Mouse (Mus musculus) cerebellum, adult (tissue): Measurements from ENCODE around the gene Ripply2.
"Not testable (repeated sequence)": the region's sequence is repeated elsewhere in the genome, so short reads cannot be mapped to it uniquely, and the experiment has no call there.

ENCODE experiments used
- ATAC-seq: cut with Nextera tagmentation; 2 replicates; pipeline ENCODE4 v1.9.2; 2017; ENCODE audit warnings: mild to moderate bottlenecking, moderate library complexity, mixed read lengths; ENCODE audit not compliant: insufficient number of reproducible peaks, low FRiP score, low TSS enrichment

Ripply2 gene

DNA sequence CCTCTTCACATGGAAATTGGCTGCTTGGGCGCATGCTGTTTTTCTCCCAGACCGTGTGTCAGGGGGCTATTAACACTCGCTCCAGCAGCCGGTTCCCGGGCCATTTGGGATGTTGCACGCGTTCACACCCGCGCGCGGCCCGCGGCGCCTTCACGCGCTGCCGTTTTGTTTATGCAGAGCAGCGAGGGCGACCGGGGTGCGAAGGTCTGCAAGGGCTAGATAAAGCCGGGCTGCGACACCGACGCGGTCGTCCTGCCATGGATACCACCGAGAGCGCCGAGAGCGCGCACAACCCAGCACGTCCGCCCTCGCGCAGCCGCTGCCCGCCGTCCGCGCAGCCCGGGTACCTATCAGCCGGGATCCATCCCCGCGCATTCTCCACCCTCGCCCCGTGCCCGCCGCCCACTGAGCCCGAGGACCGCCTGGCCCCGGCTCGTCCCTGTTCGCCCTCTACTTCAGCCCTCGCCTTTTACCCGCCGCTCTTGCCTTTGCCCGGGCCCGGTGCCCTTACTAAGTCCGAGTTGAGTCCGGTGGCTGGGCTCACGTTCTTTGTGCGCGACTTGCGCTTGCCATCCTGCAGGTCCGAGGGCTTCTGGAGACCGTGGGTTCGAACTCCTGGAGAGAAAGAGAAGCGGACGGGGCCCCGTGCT lies at the start of gene Ripply2:
Gene Ripply2, plus strand, starts transcription at position 250 of the 650 bp plus-strand sequence.
- ATAC-seq = peak; percentile 68

DNA sequence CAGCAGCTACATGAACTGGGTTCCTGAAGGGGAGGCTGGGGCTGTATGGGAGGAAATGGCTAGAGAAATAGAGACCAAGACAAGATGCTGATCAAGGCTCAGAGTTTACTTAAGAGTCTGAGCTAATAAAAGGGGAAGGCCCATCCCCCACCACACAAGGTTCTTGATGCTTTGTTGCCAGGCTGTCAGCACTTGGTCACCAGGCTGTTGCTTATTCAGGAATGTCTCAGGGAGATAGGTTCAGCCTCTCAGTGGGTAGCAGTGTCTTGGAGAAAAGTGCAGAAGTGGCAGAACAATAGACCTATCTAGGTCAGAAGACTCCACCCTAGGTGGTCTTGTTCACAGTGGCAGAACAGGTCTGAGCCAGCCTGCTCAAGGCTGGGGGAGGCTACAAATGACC lies 42.9 kb upstream of the Ripply2 start:
- ATAC-seq = not testable (repeated sequence)

DNA sequence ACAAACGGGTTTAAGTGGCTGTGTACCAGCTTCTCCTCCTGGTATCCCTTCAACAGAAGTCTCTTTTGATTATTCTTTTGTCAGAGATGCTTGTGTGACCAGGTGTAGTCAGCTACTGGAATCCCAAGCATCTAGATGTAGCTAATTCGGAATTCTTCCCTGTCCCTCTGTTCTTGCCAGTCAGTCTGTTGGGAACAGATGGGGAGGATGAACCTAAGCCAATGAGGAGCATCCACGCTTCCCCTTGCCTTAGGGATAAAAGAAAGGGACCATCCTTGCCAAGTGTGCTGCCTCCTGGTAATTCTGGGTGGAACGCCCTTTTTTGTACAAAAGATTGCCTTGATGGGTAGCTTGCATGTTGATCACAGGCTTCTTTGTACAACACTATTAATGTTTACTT lies 41.8 kb upstream of the Ripply2 start:
- peak; percentile 92 for ATAC-seq

DNA sequence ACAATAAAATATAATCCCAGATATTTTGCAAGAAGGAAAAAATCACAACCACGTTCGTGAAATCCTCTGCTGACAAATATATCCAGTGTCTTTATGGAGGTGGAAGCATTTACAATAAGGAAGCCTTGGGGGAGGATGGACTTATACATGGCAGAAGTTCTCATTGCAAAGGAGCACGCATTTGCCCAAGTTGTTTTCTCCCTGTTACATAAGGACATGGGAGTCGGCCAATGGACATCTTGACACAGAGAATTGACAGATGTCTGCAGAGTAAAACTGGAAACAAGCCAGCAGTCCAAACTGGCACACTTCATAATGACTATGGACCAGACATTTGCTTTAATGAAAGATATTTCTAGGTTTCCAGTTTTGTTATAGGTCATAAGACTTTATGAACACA lies 38.4 kb upstream of the Ripply2 start:
- peak; percentile 71; the same call in 1 of the 2 replicates for ATAC-seq

DNA sequence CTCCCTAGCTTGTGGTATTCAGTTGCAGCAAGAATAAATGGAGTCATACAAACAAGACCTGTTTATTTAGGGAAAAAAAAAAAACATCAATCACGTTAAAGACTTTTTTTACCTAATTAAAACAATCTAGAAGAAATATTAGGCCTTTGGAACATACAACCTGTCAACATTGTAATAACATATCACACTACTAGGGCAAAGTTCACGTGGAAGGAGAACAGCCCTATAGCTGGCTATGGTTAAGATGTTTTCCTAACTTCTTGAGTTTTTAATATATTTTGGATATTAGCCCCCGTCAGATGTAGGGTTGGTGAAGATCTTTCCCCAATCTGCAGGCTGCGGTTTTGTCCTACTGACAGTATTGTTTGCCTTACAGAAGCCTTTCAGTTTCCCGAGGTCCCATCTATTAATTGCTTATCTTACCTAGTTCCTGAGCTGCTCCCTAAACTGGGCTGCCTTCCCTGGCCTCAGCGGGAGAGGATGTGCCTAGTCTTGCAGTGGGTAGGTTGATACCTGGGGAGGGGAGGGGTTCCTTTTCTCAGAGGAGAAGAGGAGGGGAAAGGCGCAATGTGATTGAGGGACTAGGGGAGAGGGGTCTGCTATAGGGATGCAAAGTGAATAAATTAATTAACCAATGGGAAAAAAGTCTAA lies 37.0 kb upstream of the Ripply2 start:
- no peak for ATAC-seq

DNA sequence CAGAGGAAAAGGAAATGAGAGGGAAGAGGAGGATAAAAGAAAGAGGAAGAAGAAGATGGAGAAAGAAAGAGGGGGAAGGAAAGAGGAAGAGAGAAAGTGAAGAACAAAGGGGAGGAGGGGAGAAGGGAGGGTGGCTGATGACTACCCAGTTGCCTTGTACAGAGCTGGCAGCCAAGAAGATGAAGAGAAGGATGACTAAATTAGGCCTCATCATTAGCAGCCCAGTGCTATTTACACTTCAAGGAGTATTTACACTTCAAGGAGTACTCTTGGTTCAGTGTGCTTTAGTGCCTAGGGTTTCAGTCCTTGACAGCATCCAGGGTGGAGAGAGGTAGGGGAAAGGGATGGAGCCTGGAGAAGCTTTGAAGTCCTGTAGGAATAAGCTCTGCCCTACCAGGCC lies 35.3 kb upstream of the Ripply2 start:
- ATAC-seq = no peak

DNA sequence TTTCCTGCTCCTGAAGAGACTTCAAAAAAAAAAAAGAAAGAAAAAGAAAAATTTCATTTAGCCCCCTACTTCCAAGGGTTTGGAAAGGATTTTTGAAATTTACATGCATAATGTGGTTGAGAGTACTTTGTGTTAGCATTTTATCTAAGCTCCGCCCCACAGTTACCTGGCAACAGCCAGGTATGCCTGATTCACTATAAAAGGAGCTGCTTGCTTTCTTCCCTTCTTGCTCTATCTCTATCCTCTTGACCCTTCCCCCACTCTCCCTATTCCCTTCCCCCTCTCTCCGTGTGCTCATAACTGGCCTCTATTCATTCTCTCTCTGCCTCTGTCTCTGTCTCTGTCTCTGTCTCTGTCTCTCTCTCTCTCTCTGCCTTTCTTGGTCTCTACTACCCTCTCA lies 34.4 kb upstream of the Ripply2 start:
- ATAC-seq = no peak

DNA sequence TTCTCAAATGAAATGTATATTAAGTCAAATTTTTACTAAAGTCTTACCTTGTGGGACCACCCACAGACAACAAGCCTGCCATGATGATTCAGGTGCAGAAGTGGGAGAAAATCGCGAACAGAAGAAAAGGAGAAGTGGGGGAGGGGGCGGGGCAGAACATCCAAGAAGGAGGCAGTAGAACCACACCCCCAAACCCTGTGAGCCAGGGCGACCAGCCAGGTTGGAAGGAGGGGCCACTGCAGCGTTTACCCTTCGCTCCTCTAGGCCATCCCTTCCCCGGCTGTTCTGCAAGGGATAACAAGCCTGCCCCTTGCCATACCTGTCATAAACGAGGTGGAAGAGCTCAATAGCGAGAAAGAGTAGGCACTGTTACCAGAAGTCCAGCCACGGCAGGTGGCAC lies 33.8 kb upstream of the Ripply2 start:
- ATAC-seq = no peak

DNA sequence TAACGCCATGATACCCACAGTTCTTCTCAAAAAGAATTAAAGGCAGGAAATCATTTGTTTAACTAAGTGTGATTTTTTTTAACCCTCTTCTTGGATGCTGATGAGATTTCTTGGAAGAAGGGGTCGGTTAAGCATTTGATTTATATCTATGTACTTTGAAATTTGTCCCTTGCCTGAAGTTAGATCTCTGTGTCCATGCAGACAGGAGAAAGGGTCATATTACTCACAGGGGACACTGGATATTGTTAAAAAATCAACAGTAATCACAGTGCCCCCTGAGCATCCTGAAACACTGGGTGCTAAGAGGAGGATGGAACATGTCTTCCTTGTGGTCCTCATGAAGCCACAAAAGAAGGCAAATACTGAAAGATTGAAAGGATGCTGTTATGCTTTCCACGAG lies 30.8 kb upstream of the Ripply2 start:
- no peak for ATAC-seq

DNA sequence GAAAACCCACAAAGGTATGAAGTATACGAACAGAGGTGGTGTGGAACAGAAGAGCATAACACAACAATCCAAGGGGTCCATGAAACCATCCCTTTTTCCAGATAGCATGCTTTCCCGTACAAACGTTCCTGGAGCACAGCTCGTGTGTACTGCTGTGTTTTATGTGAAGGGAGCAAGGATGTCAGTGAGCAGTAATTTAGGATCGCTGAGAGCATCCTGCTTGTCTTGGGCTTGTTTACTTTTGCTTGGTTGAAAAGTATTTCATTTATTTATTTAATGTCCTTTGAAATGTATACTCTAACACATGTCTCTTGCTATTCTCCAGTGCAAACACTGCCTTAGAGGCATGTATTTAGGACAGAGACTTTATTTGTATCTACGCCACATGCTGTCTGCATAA lies 30.2 kb upstream of the Ripply2 start:
- no peak for ATAC-seq

DNA sequence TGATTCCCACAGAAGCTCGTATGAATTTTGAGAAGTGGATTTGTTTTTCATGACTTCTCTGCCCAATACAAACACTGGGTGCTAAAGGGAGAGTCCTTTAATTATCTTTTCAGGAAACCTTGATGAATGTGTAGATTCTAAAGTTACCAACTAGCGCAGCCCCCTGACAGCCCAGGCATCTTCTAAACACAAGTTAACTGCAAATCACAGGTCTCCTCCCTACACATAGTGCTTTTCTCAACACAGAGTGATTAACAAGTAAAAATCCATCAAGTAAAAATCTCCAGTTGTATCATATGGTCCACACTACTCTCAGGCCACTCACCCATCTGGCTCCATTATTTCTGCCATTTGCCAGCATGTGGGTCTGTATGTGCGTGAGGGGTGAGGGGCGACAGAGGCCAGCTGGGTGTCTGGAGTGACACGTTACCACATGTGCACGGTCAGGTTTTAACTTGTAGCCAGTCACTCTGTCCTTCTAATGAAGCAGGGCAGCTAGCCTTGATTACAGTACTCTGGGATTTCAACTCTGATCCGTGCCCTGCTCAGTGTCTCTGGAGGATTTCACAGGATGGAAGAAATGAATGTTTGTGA lies 28.5 kb upstream of the Ripply2 start:
- no peak for ATAC-seq

DNA sequence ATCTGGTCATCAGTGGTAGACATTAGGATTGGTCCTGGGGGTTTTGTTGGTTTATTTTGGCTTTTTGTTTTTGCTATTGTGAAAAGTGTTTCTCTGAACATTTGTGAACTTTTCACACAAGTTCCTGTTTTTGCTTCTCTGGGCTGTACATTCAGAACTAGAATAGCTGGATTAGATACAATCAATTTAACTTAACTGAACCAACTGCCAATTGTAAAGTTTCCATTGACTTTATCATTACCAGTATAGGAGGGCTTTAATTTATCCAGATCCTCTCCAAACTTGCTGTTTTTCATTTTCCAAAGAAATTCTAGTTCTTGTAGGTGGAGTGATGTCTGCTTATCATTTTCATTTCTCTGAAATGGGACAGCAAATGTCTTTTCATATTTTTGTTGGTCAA lies 25.5 kb upstream of the Ripply2 start:
- ATAC-seq = no peak

DNA sequence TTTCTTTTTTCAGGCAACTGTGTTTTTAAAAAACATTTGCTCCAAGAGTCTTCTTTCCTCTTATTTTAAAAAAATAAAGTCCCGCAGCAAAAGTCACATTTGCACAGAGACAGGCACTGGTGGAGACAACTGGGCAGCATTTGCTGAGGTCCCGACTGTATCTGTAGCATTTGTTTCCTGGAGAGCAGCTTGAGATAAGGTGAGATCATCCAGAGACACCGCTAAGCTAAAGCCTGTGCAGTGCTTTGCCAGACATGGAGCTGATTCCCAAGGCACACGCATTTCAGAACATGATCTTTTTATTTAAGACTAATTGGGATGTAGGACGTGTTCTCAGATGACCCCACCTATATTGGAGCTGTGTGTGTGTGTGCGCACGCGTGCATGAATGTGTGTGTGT lies 23.6 kb upstream of the Ripply2 start:
- ATAC-seq = peak; percentile 64; the same call in 1 of the 2 replicates

DNA sequence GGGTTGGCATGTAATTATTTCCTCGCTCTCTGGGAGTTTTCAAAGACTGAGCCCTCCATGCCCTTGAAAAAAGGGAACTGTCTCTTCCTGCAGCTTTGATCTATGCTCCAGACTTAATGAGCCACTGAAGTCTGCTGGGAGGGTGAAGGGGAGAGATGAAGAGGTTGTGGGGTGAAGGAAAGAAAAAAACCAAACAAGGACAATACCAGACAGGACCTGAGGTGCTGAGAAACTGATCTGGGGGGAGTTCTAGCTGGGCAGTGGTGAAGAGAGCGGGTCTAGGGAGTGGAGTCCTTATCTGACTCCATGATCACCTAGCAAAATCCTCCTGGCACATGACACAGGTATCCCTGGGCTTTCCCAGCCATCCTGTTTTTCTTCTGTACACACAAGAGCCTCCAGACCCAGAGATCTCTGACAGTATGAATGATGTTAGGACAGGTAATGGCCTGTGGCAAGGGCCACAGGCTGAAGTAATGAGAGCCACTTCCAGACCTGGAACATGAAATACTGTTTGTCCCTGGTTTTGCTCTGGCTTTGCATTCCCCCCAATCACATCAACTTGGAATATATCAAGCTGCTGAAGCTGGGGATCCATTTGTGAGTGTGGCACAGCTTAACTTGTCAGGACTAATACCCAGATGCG lies 18.2 kb upstream of the Ripply2 start:
- ATAC-seq = no peak

DNA sequence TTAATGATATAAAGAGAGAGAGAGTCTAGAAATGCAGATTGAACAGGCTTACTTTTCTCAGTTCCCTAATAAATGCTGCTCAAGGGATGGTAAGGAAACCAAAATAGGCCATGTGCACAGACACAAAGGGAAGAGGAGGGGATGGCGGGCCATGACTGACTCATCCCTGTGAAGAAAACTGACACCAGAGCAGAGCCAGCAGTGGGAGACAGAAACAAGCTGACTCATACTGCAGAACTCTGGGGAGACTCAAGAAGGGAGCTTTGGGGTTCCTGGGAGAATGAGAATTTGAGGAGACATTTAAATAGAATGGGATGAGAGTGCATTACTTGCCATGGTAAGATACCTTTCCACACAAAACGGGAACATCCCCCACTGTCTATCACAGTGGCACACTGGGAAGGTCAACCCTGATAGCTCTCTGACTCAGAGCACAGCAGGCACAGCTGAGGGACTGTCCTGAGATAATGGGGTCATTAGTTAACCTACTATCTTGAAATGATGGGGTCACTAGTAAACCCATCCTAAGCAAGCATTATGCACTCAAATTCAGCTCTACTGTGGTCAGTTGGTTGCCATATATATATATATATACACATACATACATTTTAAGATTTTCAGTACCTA lies 15.3 kb upstream of the Ripply2 start:
- no peak for ATAC-seq

DNA sequence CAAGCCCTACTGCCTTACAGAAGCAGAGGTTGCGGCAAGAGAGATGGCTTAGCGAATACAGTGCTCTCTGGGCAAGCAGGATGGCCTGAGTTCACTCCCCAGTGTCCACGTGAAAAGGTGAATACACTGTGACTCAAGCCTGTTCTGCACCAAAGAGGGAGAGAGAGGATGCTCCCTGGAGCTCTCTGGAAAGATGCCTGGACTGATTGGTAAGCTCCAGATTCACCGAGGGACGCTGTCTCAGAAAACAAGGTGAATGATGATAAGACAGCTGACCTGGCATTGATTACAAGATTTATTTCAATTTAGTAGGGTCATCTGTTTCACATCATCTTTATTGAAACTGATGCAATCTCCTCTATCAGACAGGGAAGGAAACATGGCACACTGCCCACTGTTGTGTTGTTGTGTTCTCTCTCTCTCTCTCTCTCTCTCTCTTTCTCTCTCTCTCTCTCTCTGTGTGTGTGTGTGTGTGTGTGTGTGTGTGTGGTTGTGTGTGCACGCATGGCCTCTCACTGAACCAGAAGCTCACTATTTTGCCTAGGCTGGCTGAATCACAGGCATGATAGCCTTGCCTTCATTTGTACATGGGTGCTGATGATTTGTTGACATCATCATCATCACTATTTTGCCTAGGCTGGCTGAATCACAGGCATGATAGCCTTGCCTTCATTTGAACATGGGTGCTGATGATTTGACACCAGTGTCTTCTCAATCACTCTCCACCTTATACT lies 10.5 kb upstream of the Ripply2 start:
- ATAC-seq = peak; percentile 32; the same call in 1 of the 2 replicates

DNA sequence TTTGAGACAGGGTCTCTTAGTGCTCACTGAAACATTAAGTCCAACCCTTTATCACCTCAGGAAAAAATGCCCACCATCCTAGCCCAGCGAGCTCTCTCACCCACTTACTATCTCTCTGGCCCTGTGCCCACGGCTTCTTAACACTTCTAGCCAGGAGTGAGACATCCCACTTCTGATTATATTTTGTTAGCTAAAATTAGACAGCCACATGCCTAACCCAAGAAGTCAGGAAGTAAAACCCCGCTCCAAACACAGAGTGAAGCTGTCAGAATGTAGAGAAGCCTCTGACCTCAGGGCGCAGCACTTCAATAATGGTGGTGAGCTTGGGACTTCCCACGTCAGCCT lies 9.9 kb upstream of the Ripply2 start:
- no peak for ATAC-seq

DNA sequence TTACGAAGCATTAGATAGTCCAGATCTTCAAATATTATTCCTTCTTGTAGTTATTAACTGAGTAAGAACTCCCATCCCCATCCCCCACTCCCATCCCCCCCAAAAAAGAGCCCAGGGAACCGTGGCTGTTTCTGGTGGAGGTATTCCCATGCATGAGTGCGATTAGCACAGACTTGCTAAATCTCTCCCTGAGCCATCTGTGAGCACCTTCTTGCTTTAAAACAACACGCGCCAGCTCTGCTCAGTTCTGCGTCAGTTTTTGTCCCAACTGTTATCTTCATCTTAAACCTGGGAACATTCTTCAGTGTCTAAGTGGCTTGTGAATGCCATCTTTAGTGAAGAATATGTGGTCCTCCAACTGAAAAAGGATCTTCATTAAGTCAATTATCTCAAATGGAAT lies 6.8 kb upstream of the Ripply2 start:
- no peak for ATAC-seq

DNA sequence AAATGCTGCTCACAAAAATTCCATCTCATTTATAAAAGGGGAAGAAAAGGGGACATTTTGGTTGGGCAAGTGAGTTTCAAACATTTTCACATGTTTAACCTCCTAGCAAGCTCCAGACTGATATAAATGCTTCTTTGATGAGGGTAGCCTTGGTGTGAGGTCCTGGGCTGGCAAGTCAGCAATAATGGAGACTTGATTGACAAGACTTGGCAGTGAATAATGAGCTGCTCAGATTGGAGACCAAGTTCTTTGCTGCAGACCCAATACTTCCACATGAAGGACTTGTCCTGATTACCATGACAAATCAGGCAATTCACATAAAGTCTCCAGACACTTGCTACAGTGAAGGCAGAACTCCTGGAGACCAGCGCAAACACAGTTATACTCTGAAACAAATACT lies 6.4 kb upstream of the Ripply2 start:
- no peak for ATAC-seq

DNA sequence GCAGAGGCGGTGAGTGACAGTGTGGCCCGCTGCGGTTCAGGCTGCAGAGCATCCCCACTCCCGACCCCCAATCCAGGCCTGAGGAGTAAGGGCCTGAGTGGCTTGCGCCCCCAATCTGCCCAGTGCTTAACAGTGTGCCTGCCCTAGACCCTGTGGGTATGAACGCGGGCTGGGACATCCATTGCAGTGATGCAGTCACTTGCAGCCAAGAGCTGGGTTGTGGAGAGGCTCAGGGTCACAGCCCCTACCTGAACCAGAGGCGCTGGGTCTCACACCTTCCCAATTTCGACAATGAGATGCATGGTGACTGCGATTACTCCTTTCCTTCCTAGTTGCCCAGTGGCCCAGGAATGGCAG lies 579 bp downstream of the Ripply2 start:
- peak; percentile 54 for ATAC-seq
